Mouse (Mus musculus) urinary bladder, adult 18-20 months (tissue): ENCODE measurements around the gene Scgb1b24.

ENCODE experiments used
- DNase-seq, 2 experiments: peaks; one replicate each; pipeline ENCODE4 v3.0.0; 2022; ENCODE audit warnings: low spot score in 2 of 2, mixed read lengths in 2 of 2

The Scgb1b24 gene

DNA sequence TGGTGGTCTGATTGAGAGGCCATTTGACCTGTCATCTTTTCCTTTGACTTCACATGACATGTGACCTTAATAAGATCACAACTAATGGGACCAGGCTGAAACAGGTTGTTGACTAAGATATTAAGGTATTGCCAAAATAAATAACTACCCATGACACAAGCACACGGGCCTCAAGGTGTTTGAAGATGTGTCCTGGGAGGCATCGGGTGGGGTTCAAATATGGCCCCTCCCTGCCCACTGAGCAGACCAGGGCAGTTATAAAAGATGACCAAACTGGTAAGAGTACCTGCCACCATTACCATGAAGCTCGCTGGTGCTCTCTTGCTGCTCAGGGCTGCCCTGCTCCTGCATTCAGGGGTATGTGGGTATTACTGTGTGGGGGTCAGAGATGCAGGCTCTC lies at the start of gene Scgb1b24:
Gene Scgb1b24 (plus strand): TSS at position 301 of the 400 bp plus-strand sequence.
- DNase-seq, result no peak

DNA sequence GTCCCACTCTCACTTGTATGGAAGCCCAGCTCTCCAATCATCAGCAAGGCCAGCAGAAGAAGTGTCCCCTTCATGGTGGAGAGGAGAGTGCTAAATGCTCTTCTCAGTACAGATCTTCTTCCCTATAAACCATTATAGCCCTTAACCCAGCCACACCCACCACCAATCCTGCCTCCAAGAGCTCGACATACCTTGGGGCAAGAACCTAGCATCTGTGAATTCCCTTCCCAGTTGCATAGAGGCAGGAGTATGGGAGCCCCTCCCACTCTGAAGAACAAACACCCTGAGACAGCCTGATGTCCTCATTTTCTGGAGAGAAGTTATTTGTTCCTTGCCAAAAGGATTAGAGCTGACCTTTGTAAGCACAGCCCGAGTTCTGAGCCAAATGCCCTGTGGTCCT lies 4.4 kb upstream of the Scgb1b24 start, which contains the start of gene Scgb2b24:
Gene Scgb2b24 (minus strand): TSS at position 101 of the 400 bp plus-strand sequence.
- no peak for DNase-seq
